Mouse (Mus musculus): Measurements from ENCODE around the gene Gm128.

Gm128 gene

GRCm38 (mm10) chr3:95269789-95270188 lies 28.4 kb upstream of the Gm128 start:
- in situ Hi-C loops (cut with MseI, MboI), result no loop called here

- in situ Hi-C loops (cut with MseI, MboI), result no loop called here
Measured at GRCm38 (mm10) chr3:95267855-95268254, 26.5 kb upstream of the Gm128 start.

GRCm38 (mm10) chr3:95266052-95266451 lies 24.7 kb upstream of the Gm128 start:
- in situ Hi-C loops (cut with MseI, MboI), result no loop called here

- in situ Hi-C loops (cut with MseI, MboI), result no loop called here
Measured at GRCm38 (mm10) chr3:95264724-95265123, 23.3 kb upstream of the Gm128 start.

GRCm38 (mm10) chr3:95263089-95263739 lies 21.8 kb upstream of the Gm128 start:
- in situ Hi-C loops (cut with MseI, MboI), result no loop called here

GRCm38 (mm10) chr3:95261975-95262374 lies 20.6 kb upstream of the Gm128 start:
- in situ Hi-C loops (cut with MseI, MboI), result no loop called here

GRCm38 (mm10) chr3:95256931-95257330 lies 15.5 kb upstream of the Gm128 start:
- in situ Hi-C loops (cut with MseI, MboI), result no loop called here

GRCm38 (mm10) chr3:95250783-95251424 lies 9.5 kb upstream of the Gm128 start, which contains the start of gene Bnipl:
TSS of gene Bnipl (minus strand) at chr3:95251193.
- in situ Hi-C loops (cut with MseI, MboI), result no loop called here

GRCm38 (mm10) chr3:95250361-95250760 lies 9.0 kb upstream of the Gm128 start:
- in situ Hi-C loops (cut with MseI, MboI), result no loop called here

- in situ Hi-C loops (cut with MseI, MboI), result no loop called here
Measured at GRCm38 (mm10) chr3:95247660-95248336, 6.4 kb upstream of the Gm128 start.

GRCm38 (mm10) chr3:95246465-95247231 lies 5.2 kb upstream of the Gm128 start:
- in situ Hi-C loops (cut with MseI, MboI), result no loop called here

- in situ Hi-C loops (cut with MseI, MboI), result no loop called here
Measured at GRCm38 (mm10) chr3:95243086-95243485, 1.7 kb upstream of the Gm128 start.

- in situ Hi-C loops (cut with MseI, MboI), result no loop called here
Measured at GRCm38 (mm10) chr3:95240900-95241299, 498 bp downstream of the Gm128 start.

GRCm38 (mm10) chr3:95239971-95240370 lies 1.4 kb downstream of the Gm128 start:
- in situ Hi-C loops (cut with MseI, MboI), result no loop called here

- in situ Hi-C loops (cut with MseI, MboI), result no loop called here
Measured at GRCm38 (mm10) chr3:95239022-95239421, 2.4 kb downstream of the Gm128 start.

- in situ Hi-C loops (cut with MseI, MboI), result no loop called here
Measured at GRCm38 (mm10) chr3:95237541-95238099, 3.8 kb downstream of the Gm128 start.

- in situ Hi-C loops (cut with MseI, MboI), result no loop called here
Measured at GRCm38 (mm10) chr3:95235386-95236301, 5.8 kb downstream of the Gm128 start.

- in situ Hi-C loops (cut with MseI, MboI), result no loop called here
Measured at GRCm38 (mm10) chr3:95233303-95233980, 8.0 kb downstream of the Gm128 start.

- in situ Hi-C loops (cut with MseI, MboI), result no loop called here
Measured at GRCm38 (mm10) chr3:95232771-95233170, 8.6 kb downstream of the Gm128 start.
